Mouse (Mus musculus): ENCODE measurements around the gene Lzts2.
"Not testable (repeated sequence)": the region's sequence is repeated elsewhere in the genome, so short reads cannot be mapped to it uniquely, and the experiment has no call there.

Gene Lzts2

GRCm38 (mm10) chr19:45025937-45026568 is 11.8 kb downstream of the Lzts2 start:
- DNase-seq (ENCODE audit: low read depth, low spot score) = no peak

DNA sequence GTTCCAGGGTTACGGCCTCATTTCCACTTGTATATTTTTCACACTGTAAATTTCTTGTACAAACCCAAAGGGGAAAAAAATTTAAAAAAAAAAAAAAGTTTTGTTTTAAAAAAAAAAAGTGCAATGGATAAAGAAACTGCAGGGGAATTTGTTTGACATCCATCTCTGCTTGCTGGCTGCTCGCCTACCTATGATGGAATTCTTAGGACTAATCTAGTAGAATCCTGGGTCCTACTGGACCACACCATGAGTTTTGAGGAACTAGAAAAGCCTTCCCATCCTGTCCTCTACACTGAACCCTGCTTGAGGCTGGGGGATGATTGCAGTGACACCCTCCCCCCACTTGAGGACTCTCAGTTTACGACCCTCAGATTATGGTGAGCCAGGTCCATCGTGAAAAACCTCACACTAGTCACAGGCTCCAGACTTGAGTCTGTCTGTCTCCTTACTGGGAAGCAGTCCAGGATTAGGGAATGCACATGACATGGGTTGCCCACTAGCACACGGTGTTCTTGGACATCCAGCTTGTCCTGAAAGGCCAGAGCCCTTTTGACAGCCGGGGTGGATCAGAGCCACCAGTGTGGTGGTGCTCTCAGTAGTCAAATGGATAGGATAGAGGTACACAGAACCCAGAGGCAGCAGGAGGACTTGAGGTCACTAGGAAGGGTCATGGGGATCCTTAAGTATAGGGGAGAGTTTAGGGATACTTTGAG is 12.9 kb downstream of the Lzts2 start:
- DNase-seq (ENCODE audit: low read depth, low spot score) = no peak

DNA sequence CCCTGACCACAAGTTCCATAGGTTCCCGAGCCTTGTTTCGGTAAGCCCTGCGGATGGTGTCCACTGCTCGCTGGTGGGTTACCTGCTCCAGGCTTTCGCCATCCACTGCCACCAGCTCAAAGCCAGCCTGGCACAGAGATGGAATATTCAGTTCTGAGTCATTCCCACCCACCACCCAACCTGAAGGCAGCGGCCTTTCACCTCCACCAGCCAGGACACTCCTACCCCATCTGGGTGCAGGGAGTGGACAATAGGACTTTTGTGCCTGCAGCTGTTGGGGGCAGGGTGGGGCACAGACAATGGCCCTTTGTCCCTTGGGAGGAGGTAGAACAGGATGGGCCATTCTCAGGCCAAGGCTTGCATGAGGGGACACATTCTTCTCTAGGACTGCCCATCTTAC is 13.6 kb downstream of the Lzts2 start:
- no peak for DNase-seq (ENCODE audit: low read depth, low spot score)

- DNase-seq (ENCODE audit: low read depth, low spot score) = no peak
Observed at GRCm38 (mm10) chr19:45028746-45029145, 14.5 kb downstream of the Lzts2 start.

GRCm38 (mm10) chr19:45029571-45029970 is 15.4 kb downstream of the Lzts2 start:
- no peak for DNase-seq (ENCODE audit: low read depth, low spot score)

DNA sequence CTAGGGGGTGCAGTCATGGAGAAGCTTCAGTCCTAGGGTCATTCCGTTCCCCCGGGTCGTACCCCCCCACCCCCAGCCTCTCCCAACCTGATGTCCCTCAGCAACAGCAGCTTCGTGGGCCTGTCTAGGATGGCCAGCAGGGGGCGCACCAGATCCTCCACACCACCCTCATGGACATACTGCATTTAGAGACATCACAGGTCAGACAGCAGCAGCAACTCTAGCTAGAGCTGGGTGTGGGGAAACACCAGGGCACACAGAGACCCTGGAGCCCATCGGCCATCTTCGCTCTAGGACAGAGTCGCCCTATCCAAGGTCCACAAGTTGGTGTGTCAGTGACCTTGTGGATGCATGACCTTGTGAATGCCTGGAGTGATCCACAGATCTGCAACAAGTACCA is 15.9 kb downstream of the Lzts2 start:
- no peak for DNase-seq (ENCODE audit: low read depth, low spot score)

DNA sequence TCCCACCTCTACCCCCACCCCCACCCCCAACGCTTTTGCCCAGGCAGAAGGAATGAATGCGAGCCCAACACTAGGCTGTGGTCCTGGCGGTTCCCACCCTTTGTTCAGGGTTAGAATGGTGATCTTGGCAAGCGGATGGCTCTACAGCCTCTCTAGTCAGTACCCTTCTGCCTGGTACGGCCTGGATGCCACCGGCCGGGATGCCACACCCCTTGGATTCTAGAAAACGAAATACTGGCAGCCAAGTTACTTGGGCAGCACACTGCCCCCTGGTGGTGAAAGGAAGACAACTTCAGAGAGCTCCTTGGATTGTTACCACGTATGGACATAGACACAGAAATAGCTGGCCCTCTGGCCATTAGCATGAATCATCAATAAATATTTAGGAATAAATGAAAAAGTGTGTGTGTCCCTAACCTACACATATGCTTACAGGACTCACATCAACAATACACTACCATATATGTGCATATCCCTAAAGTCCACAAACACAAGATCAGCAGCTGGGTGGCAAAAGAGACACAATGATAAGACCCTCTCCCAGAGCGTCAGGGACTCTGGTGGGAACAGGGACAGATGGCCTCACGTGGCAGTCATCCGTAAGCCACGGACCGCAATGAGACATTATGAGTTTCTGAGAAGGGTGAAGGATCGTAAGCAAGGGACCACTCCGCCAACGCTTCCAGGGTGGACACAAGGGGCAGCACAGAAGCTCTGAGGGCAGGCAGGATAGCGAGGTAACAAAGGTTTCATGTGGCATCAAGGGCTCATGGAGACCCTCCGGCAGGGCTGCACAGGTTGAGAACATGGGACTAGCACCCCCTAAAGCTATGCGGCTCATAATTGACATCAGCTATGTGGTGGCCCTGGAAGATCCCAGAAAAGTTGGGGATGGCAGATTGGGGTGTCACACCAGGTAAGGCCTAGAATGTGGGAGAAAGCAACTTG is 16.8 kb downstream of the Lzts2 start:
- DNase-seq (ENCODE audit: low read depth, low spot score) = no peak

- no peak for DNase-seq (ENCODE audit: low read depth, low spot score)
Observed at GRCm38 (mm10) chr19:45031780-45032179, 17.6 kb downstream of the Lzts2 start.

- DNase-seq (ENCODE audit: low read depth, low spot score) = no peak
Observed at GRCm38 (mm10) chr19:45032570-45033332, 18.5 kb downstream of the Lzts2 start.

DNA sequence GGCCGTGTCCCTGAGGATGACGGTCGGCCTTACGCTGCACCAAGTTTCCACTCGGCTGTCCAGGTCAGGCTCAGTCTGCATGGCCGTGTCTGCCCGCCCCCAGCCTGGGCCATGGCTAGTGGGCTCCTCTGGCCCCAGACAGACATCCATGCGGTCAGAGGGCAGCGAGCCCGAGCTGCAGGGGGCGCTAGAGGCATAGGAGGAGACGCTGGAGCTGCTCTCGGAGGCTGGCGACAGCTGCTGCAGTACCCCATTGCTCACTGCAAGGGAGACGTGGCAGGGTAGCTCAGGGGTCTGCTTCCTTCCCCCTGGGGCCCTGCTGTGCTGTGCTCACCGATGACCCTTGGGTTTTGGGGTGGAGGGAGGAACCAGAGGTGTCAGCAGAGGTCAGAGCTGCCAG is 22.7 kb downstream of the Lzts2 start:
- DNase-seq (ENCODE audit: low read depth, low spot score) = no peak

GRCm38 (mm10) chr19:45038198-45038597 is 24.0 kb downstream of the Lzts2 start:
- not testable (repeated sequence) for DNase-seq (ENCODE audit: low read depth, low spot score)

DNA sequence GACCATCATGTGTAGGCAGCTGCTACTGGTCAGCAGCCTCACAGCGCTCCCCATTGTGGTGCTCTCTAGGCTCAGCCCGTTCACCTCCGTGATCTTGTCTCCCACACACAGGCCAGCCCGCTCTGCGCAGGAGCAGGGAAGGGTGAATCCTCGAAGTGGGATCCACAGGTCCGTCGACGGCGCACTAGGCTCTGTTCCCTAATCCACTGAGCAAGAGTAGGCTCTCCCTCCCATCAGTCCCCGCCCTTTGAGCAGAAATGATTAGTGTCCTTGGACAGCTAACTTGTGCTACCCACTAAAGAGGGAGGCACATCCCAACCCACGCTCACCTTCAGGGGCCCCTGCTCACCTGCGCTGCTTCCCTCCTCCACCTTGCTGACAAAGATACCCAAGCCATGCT is 26.0 kb downstream of the Lzts2 start:
- no peak for DNase-seq (ENCODE audit: low read depth, low spot score)

GRCm38 (mm10) chr19:45044389-45044927 is 30.2 kb downstream of the Lzts2 start:
- no peak for DNase-seq (ENCODE audit: low read depth, low spot score)

GRCm38 (mm10) chr19:45045236-45045635 is 31.0 kb downstream of the Lzts2 start:
- DNase-seq (ENCODE audit: low read depth, low spot score) = no peak

GRCm38 (mm10) chr19:45045651-45046050 is 31.4 kb downstream of the Lzts2 start, which contains the start of gene Pdzd7:
Gene Pdzd7 (minus strand): TSS chr19:45045717.
- no peak for DNase-seq (ENCODE audit: low read depth, low spot score)

DNA sequence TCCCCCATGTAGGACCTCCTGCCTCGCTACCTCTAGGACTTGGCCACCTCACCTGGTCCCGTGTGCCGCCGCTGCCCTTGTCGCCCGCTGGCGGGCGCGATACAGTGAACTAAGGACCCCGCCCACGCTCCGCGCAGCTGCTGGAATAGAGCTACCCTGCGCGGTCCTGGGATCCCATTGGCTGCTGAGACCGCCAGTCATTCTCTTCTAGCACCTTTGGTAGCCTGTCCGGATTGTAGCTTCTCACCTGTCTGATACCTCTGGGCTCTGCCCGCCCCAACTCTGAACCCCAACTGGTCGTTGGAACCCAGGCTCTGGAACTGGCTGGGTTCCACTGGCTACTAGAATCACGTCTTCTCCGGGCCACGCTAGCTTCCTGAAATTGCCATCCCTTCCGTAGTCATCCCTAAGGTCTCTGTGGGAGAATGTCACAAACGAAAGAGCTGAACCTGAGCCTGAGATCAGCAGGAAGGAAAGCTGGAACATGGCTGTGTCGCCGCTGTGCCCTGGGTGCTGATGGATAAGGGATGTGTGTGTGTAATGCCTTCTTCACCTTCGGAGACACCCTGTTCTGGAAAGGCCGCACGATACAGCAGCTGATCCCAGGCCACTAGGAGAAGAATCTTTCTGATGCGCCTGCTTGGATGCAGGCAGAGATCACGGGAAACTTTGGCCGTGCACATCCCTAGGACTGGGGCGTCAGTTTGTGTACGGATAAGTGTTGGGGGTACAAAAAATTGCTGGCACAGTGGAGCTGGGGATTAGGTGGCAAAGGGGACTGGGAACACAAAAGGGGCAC is 32.5 kb downstream of the Lzts2 start:
- no peak for DNase-seq (ENCODE audit: low read depth, low spot score)

- DNase-seq (ENCODE audit: low read depth, low spot score) = no peak
Observed at GRCm38 (mm10) chr19:45047417-45047934, 33.3 kb downstream of the Lzts2 start, which contains the start of gene Sfxn3. Gene Sfxn3 (plus strand): TSS chr19:45047503.

GRCm38 (mm10) chr19:45047935-45048643 is 33.9 kb downstream of the Lzts2 start:
- DNase-seq (ENCODE audit: low read depth, low spot score) = no peak

DNA sequence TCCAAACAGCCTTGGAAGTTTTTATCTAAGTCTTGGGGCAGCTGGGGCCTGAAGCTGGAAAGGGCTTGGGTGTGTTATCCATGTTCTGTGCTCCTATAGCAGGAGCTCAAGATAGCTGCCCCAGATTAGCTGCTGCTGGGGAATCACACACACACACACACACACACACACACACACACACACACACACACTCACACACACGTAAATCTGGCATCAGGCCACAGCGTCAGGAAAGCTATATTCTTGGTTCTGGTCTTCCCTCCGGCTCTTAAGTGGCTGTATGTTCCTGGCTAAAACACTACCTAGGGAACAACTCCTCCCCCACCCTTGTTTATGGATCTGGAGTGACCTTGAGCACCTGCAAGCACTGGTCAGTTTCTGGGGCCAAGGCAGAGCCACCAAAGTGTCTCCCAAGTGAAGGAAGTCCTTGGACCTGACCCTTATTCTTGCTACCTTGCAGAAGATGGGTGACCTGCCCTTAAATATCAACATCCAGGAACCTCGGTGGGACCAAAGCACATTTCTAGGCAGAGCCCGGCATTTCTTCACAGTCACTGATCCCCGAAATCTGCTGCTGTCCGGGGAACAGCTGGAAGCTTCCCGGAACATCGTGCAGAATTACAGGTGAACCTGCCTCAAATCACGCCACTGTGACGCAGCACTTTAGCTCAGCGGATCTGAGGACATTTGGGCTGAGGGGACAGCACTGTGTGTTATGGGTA is 34.6 kb downstream of the Lzts2 start:
- no peak for DNase-seq (ENCODE audit: low read depth, low spot score)
